8 mouse cellular contexts compared by ENCODE assay signal in genomic region chr15:64434502-64434901, GRCm38 (mm10).
DNase-seq lines count a peak whose midpoint lies in the region; ATAC-seq and TF ChIP-seq lines count a peak whose summit lies in the region.

No protein-coding gene starts in this region.

- no peak for TF ChIP-seq POLR2A in cerebellum, adult 2 months (IDR thresholded peaks at IDR 0.05; ENCODE audit: borderline replicate concordance, insufficient read depth, low read length)

- ATAC-seq in liver, embryonic 11.5 days (replicated peaks; ENCODE audit: low FRiP score), result no peak

- TF ChIP-seq CTCF in cerebellum, adult 2 months (IDR thresholded peaks at IDR 0.05; ENCODE audit: borderline replicate concordance, insufficient read depth, low read depth, low read length), result no peak

- H3K4me2 ChIP-seq in liver, embryonic 11.5 days, result no peak overlapping the region

- intact Hi-C loops in left cerebral cortex, postnatal 4 days (cut with DNase I), result no loop called here

- WGBS in liver, embryonic 11.5 days, result 7% methylated on average over 3 of the region's 3 CpGs
- WGBS in cerebellum, adult 2 months, result 27% methylated on average over 3 of the region's 3 CpGs

- H3K27me3 ChIP-seq in liver, embryonic 11.5 days (replicated peaks; ENCODE audit: control insufficient read depth, insufficient read depth, low read length), result no peaks in the 10 kb centered on the region
- H3K27me3 ChIP-seq in cerebellum, adult 2 months (ENCODE audit: control insufficient read depth, insufficient read depth, low read length), result peaks cover 2% of the 10 kb centered on the region; the same call in 1 of the 2 replicates

- no peaks in the 10 kb centered on the region for H3K4me1 ChIP-seq in liver, embryonic 11.5 days (replicated peaks; ENCODE audit: control insufficient read depth, insufficient read depth, low read length)
- H3K4me1 ChIP-seq in cerebellum, adult 2 months (ENCODE audit: control insufficient read depth, insufficient read depth, low read length), result no peaks in the 10 kb centered on the region

- no peaks in the 10 kb centered on the region for H3K9me3 ChIP-seq in liver, embryonic 11.5 days (ENCODE audit: control insufficient read depth, low read length)

- DNase-seq in left cerebral cortex, adult 11 months (ENCODE audit: low spot score), result peak; percentile 61
- DNase-seq in left cerebral cortex, postnatal 4 days, result no peak
- peak; percentile 57 for DNase-seq in embryo, embryonic 9.5 days (ENCODE audit: extremely low spot score)
- peak; percentile 26 for DNase-seq in kidney, postnatal 14 days
- peak; percentile 44 for DNase-seq in mesoderm, embryonic 11.5 days (ENCODE audit: low read depth, low spot score)
- no peak for DNase-seq in liver, embryonic 11.5 days (ENCODE audit: low spot score)
- no peak for DNase-seq in cerebellum, adult 2 months
- DNase-seq in cerebellum, adult 9-11 months, result no peak

- H3K36me3 ChIP-seq in liver, embryonic 11.5 days (ENCODE audit: control insufficient read depth, insufficient read depth, low read length), result no peaks in the 10 kb centered on the region

- no peak overlapping the region for H3K9ac ChIP-seq in liver, embryonic 11.5 days (ENCODE audit: low read depth, low read length)

- H3K27ac ChIP-seq in liver, embryonic 11.5 days (ENCODE audit: low read depth, low read length), result no peak overlapping the region
- H3K27ac ChIP-seq in cerebellum, adult 2 months (ENCODE audit: insufficient read depth, low read length), result no peak overlapping the region

- no peak overlapping the region for H3K4me3 ChIP-seq in liver, embryonic 11.5 days (ENCODE audit: low read depth, low read length)
- H3K4me3 ChIP-seq in cerebellum, adult 2 months (replicated peaks; ENCODE audit: insufficient read depth, low read depth, low read length), result no peak overlapping the region

Comparison
In these comparisons a context has a peak if more than half of its experiments do, and no peak if none do; other contexts are left out.
1. DNase-seq: peak in left cerebral cortex, adult 11 months (single experiment), embryo, embryonic 9.5 days (single experiment), kidney, postnatal 14 days (single experiment) and mesoderm, embryonic 11.5 days (single experiment); none in left cerebral cortex, postnatal 4 days (single experiment), liver, embryonic 11.5 days (single experiment), cerebellum, adult 2 months (0 of 2) and cerebellum, adult 9-11 months (single experiment).